Mouse (Mus musculus) MEL (cell line): ENCODE data around the gene Dsn1.

Experiments
- HCFC1 ChIP-seq: IDR thresholded peaks from 2 replicates; pipeline ENCODE4 v1.6.1; 2012; ENCODE audit warnings: low read depth, mild to moderate bottlenecking, inconsistent platforms, low read length, improper control_type of control experiment, moderate library complexity
- MAX ChIP-seq: IDR thresholded peaks from 2 replicates; pipeline ENCODE4 v1.6.1; 2011; ENCODE audit warnings: low read length, improper control_type of control experiment
- POLR2A ChIP-seq, 2 experiments: IDR thresholded peaks; 2 replicates each; pipeline ENCODE4 v1.6.1; 2011 to 2012; ENCODE audit warnings: low read length in 2 of 2, mild to moderate bottlenecking in 2 of 2, control low read depth in 1 of 2, improper control_type of control experiment in 1 of 2, low read depth in 1 of 2, moderate library complexity in 1 of 2; ENCODE audit not compliant: control insufficient read depth in 1 of 2, insufficient read depth in 1 of 2, poor library complexity in 1 of 2
- RCOR1 ChIP-seq: IDR thresholded peaks from 2 replicates; pipeline ENCODE4 v1.6.1; 2012; ENCODE audit warnings: low read depth, mild to moderate bottlenecking, inconsistent platforms, low read length, improper control_type of control experiment

DNA sequence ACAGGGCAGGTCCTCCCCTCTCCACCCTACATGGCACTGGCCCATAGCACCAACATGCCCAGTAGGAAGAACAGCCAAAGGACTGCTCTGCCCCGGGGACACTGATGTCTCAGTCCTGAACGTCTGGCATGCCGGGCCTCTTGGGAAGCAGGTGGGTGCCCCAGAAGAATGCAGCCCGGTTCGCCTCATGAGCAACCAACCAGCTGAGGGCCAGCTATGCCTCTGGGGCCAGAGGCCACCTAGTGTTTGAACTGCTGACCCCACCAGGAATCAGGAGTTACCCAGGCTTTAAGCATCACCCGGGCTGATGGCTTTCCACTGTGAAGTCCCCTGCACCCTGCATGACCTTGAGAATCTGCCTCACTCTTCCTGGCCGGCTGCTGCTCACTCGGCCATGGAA is 45.5 kb upstream of the Dsn1 start:
- no peak for TF ChIP-seq POLR2A (IDR thresholded peaks at IDR 0.05; ENCODE audit: control insufficient read depth in 1 of 2, insufficient read depth in 1 of 2, low read depth in 1 of 2, low read length in 2 of 2, poor library complexity in 1 of 2)
- no peak for TF ChIP-seq RCOR1
- no peak for TF ChIP-seq HCFC1
- no peak for TF ChIP-seq MAX
